Mouse (Mus musculus): ENCODE measurements around the gene Pde1c.
A peak's percentile ranks its signal among the peaks of the same experiment; 100 is the strongest.

Pde1c gene

DNA sequence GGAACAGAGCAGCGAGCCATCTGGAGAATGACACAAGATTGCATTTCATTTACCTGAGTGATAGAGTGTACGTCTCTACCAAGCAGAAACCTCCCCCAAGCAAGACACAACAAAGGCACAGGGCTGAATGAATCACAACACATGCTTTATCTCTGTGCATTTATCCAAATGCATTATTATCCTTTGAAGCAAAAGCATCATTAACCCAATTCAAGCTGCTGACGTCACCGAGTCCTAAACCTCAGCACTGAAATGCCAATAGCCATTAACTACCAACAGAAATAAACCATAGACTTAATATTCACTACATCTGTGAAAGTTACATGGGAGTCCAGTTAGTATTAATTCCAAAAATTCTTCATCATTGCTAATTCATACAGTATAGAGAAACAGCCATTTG, 127.4 kb downstream of the Pde1c start:
- DNase-seq = no peak

DNA sequence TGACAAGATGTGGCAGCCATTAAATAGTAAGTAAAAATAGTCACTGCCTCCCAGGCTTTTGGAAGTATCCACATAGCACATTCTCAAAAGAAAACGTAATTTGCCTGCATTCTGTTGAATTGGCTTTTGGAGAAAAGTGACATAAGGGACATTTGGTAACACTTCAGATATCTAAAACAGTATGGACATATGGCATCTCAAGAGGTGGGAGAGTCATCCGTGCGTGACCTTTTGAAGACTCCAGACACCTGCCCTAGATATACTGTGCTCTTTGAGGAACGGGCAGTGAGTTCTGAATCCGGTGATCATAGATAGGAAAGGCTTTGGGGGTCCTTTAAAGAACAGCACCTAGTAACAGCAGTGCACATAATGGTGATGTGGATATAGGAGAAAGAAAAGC, 143.1 kb downstream of the Pde1c start:
- DNase-seq = no peak

GRCm38 (mm10) chr6:56422866-56423265, 146.0 kb downstream of the Pde1c start:
- DNase-seq = no peak

GRCm38 (mm10) chr6:56416191-56416590, 152.7 kb downstream of the Pde1c start:
- DNase-seq = no peak

DNA sequence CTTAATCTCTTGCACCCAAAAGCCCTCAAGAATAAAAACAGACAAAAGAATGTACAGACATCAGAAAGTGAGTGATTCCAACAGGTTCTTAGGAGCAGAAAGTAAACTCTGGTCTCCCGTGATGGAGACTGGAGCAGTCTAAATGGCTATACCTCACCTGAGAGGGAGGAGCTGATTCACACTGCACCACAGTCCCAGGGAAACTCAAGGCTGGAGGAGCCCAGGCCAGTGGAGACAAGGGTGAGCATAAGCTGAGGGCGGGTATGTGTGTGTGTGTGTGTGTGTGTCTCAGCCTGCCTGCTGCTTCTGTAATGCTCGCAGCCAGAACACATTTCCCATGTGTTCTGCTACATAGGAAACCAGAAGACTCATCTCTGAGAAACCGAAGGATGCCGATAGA, 179.7 kb downstream of the Pde1c start:
- no peak for DNase-seq

DNA sequence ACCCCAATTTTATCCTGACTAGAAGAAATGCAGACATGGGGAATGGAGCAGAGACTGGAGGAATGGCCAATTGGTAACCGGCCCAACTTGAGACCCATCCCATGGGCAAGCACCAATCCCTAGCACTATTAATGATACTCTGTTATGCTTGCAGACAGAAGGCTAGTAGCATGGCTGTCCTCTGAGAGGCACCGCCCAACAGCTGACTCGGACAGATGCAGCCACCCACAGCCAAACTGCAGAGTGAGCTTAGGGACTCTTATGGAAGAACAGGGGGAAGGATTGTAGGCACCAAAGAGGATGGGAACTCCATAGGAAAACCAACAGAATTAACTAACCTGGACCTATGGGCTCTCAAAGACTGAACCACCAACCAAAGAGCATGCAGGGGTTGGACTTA, 192.5 kb downstream of the Pde1c start:
- no peak for DNase-seq

DNA sequence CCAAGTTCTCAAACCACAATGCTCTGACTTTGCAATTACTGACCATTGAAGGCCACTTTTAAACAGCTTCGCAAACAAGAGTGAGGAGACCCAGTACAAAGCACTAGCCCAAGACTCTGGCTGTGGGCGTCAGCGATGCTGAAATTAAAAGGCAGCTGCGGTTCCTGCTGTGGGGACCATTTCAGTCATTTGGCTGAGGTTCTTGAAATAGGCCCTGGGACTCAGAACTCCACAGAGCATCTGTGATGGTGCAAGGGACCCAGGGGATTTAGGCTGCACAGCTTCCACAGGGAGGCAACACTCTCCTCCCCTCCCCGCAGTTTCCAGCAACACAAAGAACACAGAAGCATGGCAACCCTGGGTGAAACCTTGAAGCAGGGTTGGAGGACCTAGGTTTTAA, 194.7 kb downstream of the Pde1c start:
- DNase-seq = no peak

DNA sequence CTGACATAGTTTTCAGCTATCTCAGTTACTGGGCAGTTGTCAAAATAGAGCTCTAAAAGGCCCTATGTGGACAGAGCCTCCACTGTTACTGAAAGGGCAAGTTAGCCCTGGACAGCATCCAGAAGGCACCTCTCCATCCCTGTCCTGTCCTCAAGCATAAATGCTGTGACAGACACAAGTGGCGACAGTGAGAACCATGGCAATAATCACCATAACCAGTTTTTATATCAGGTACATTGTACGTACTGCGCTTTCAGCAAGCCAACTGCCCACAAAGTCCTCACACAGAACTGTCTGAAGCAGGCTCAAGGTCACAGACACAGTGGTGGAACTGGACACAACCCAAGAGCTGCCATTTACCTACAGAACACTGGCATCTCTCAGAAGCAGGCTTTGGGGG, 195.2 kb downstream of the Pde1c start:
- DNase-seq = no peak

- peak in 1 of 2 experiments; percentile 6 for DNase-seq
These were observed 195.7 kb downstream of the Pde1c start for GRCm38 (mm10) chr6:56373046-56373751.

GRCm38 (mm10) chr6:56369462-56369861, 199.4 kb downstream of the Pde1c start:
- DNase-seq = peak in 1 of 2 experiments; percentile 1

DNA sequence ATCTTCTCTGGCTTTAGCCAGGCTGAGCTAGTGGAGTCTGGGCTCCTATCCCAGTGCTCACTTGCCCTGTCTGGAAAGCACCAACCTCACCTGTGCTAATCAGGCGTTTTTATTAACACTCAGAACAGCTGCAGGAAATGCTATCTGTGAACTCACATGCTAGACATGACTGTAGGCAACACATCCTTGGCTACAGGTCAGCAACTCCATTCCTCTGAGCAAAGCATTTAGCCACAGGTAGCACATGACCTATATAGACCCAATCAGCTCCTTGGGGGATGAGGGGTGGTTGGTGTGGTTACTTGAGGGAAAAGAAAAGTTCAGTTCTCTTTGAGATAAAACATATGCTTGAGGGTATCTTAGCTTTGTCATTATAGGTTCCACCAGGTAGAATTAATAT, 200.8 kb downstream of the Pde1c start:
- DNase-seq = no peak

DNA sequence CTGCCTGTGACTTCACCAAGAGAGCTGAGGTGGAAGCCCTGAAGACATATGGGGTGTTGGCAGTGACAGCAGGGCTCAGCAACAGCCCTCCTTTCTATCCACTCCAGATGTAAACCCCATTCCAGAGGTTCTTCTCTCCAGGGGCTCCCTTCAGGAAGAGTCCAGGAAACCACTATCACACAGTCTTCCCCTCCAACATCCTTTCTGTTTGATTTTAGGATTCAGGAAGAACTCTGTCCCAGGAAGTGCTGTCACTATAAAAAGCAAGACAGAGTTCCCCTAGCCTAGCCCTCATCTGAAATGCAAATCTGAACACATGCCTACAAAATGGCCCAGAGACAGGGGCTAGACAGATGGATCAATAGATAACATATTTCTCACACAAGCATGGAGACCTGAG, 201.6 kb downstream of the Pde1c start:
- no peak for DNase-seq

- peak; percentile 8 to 17 for DNase-seq
These were observed 206.3 kb downstream of the Pde1c start for GRCm38 (mm10) chr6:56362650-56363049.

- DNase-seq = peak; percentile 47 to 70
These were observed 206.8 kb downstream of the Pde1c start for GRCm38 (mm10) chr6:56362128-56362545.

GRCm38 (mm10) chr6:56361348-56362127, 207.4 kb downstream of the Pde1c start:
- DNase-seq = peak; percentile 17 to 28

DNA sequence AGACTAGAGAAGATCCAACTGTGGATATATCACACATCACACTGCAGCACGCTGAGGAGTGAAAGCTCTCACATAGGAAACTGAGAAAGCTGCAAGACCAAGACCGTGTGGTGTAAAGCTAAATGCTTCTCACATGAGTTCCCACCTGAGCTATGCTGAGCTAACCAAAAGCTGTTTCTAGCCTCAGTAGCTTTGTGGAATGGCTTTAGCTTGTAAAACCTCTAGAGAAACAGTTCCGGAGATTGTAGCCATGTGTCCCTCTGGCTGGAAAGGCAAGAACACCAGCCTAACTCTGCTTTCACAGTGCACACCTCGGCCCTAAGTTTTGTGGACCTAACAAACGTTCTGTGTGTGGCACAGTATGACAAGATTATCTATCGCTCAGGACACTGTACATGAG, 208.8 kb downstream of the Pde1c start:
- DNase-seq = no peak

GRCm38 (mm10) chr6:56359126-56359525, 209.8 kb downstream of the Pde1c start:
- no peak for DNase-seq

GRCm38 (mm10) chr6:56347207-56347606, 221.7 kb downstream of the Pde1c start:
- DNase-seq = no peak

DNA sequence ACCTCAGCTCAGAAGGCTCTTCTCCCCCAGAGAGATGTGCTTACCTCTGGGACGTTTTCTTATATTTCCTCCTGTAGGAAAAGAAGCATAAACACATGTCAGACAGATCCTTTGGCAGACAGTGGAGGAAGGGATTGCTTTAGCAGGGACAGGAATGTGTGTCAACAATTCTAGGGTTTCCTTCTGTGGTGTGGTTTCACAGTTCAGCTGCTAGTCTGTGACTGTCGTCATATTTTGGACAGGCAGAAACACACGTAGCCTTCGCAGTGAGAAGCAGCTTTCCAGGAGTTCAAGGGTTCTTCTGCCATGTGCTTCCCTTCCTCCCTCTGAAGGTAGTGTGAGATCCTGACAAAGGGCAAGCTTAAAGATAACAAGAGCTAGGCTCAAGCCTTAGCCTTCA, 223.8 kb downstream of the Pde1c start:
- DNase-seq = no peak

DNA sequence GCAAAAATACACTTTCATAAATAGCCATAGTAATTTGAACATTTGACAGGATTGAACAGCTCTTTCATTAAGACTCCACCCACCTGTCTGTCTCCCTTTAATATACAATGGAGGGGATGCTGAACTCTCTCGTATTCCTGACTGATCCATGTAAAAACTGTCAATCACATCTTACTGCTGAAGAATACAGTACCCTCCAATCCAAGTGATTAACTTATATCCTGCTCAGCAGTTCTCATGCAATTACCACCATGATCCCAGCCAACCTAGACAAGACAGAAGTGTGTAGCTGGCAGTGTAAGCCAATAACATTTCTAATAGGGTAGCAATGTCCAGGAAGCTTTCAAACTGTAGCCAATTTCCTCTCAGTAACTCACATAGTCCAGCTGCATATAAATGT, 226.9 kb downstream of the Pde1c start:
- no peak for DNase-seq

DNA sequence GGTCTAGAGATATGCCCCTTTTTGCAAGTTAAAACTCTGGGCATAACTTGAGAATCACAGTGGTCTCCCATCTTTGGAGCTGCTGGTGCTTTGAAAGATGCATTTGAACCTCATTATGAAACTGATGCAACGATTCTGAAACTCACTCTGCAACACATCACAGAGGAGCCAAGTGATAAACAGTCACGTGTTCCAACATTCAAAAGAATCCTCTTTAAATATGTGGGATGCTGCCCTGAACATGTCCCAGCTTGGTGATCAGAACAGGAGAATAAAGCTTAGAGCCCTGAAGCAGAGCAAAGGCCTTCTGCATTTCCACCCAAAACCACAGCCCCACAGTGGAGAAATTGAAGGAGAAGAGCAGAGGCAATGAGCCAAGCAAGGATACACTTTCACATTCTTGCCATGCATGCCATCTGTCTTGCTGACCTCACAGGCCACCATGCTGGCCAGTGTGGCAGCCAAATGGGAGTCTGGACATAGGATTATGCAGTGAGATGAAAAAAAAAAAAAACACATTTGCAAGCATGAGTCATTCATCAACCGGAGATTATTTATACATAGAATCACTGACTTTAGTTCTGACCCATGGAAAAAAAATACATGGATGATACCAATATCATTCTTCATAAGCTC, 233.0 kb downstream of the Pde1c start:
- DNase-seq = no peak

- DNase-seq = no peak
These were observed 236.8 kb downstream of the Pde1c start for GRCm38 (mm10) chr6:56332149-56332548.

DNA sequence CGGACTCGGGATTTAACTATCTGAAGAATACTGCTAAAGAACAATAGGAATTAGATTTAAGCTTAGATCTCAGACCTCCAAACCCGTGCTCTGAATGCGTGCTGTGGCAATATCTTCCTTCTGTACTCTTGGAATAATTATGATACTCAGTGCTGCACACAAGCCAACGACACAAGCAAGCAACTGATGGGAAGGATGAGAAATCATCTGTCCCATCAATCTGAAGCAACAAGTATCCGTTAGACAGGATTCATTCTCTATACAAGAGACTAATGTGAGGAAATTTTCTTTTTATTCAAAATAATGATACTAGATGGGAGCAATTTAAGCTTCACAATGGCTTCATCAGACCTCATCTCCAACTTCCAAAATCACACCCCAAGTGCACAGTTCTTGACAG, 237.5 kb downstream of the Pde1c start:
- no peak for DNase-seq

DNA sequence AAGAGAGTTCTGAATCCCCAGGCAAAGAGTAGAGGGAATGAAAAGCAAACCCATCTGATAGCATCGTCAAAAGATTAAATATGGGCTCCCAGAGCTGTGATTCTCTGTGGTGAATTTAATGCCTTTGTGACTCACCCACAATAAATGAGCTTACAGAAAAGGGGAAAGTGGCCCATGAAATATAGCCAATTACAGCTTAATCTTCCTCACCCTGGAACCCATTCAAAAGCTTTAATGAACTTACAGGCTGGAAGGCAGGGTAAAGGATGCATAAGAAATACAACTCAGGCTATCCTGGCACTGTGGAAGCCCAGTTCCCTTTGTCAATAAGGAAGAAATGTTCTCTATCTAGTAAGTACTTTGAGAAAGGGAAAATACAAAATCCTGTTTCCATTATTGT, 240.8 kb downstream of the Pde1c start:
- DNase-seq = no peak

All from kidney, postnatal 4 days (tissue).